Comparison of ENCODE assay signal across 28 mouse cellular contexts in genomic region chr8:118587981-118588380, GRCm38 (mm10).
DNase-seq lines count a peak whose midpoint lies in the region; ATAC-seq and TF ChIP-seq lines count a peak whose summit lies in the region.
"Had no signal": no experiment of that assay in that cellular context is flagged by ENCODE, and none has a peak within 500 bp of the region (broad histone marks: within the 10 kb centered on the region; RNA-seq: fewer than 3 reads in every experiment).

No protein-coding gene starts in this region.

- peak in 1 of 2 experiments; percentile 38 for DNase-seq in heart, adult 2 months
- DNase-seq in heart, adult 8-10 months (ENCODE audit: low spot score): peak; percentile 37
- DNase-seq in heart, postnatal 10 days: peak; percentile 55 to 66
- DNase-seq in B cell, adult 2 months: no peak
- DNase-seq: adrenal gland, adult 2 months; adrenal gland, postnatal 36 days; cerebellum, adult 2 months; cerebellum, postnatal 14 days; kidney, postnatal 36 days; layer of hippocampus, postnatal 36 days; left cerebral cortex, postnatal 4 days; liver, postnatal 0 days; lung, postnatal 10 days; right cerebral cortex, postnatal 25 days; thymus, postnatal 14 days had no signal

- WGBS in heart, adult 2 months: 48% methylated on average over 5 of the region's 5 CpGs
- 31% methylated on average over 5 of the region's 5 CpGs for WGBS in heart, embryonic 13.5 days
- WGBS in midbrain, embryonic 13.5 days: 95% methylated on average over 5 of the region's 5 CpGs

- peak; percentile 28; the same call in 1 of the 2 replicates for TF ChIP-seq POLR2A in heart, adult 2 months (IDR thresholded peaks at IDR 0.05; ENCODE audit: insufficient read depth, low read depth, low read length)

- H3K27ac ChIP-seq in heart, adult 2 months: peak overlapping the region; percentile 23; the same call in 1 of the 2 replicates
- peak overlapping the region; percentile 73 for H3K27ac ChIP-seq in heart, embryonic 13.5 days (replicated peaks)
- H3K27ac ChIP-seq in midbrain, embryonic 13.5 days: no peak overlapping the region
- H3K27ac ChIP-seq: embryonic facial prominence, embryonic 12.5 days; forebrain, embryonic 10.5 days; liver, embryonic 12.5 days; macrophage; midbrain, embryonic 15.5 days; neural tube, embryonic 15.5 days had no signal

- ATAC-seq in heart, embryonic 13.5 days (ENCODE audit: extremely low read depth, insufficient number of reproducible peaks, low FRiP score, low TSS enrichment): no peak
- no peak for ATAC-seq in midbrain, embryonic 13.5 days
- no peak for ATAC-seq in megakaryocyte, adult 5-6 weeks (ENCODE audit: poor library complexity, severe bottlenecking)
- ATAC-seq: activated CD4-positive, CD25-positive, alpha-beta regulatory T cell, adult 4 months; forebrain, embryonic 16.5 days; hindbrain, embryonic 16.5 days; liver, embryonic 12.5 days; liver, postnatal 0 days; midbrain, embryonic 15.5 days had no signal

- no peaks in the 10 kb centered on the region for H3K79me2 ChIP-seq in heart, adult 2 months (replicated peaks; ENCODE audit: control insufficient read depth, insufficient read depth, low read length)

- H3K4me3 ChIP-seq in heart, adult 2 months: no peak overlapping the region
- no peak overlapping the region for H3K4me3 ChIP-seq in heart, embryonic 13.5 days
- no peak overlapping the region for H3K4me3 ChIP-seq in midbrain, embryonic 13.5 days (replicated peaks)
- H3K4me3 ChIP-seq: embryonic facial prominence, embryonic 12.5 days; forebrain, embryonic 10.5 days; liver, embryonic 12.5 days; midbrain, embryonic 15.5 days; neural tube, embryonic 15.5 days had no signal

- TF ChIP-seq EP300 in heart, adult 2 months (IDR thresholded peaks at IDR 0.05; ENCODE audit: insufficient read depth, low read depth, low read length): 0 out of 2 replicates have a peak, but pooled peaks have one; percentile 15

- no peak for TF ChIP-seq CTCF in heart, adult 2 months (IDR thresholded peaks at IDR 0.05)

- peak overlapping the region; percentile 5; the same call in 1 of the 2 replicates for H3K4me2 ChIP-seq in heart, embryonic 13.5 days
- H3K4me2 ChIP-seq in midbrain, embryonic 13.5 days (replicated peaks): no peak overlapping the region
- H3K4me2 ChIP-seq: embryonic facial prominence, embryonic 12.5 days; liver, embryonic 12.5 days; midbrain, embryonic 15.5 days; neural tube, embryonic 15.5 days had no signal

- H3K9ac ChIP-seq in heart, adult 2 months (ENCODE audit: low read depth, low read length): no peak overlapping the region
- H3K9ac ChIP-seq in heart, embryonic 13.5 days: no peak overlapping the region
- H3K9ac ChIP-seq in midbrain, embryonic 13.5 days (replicated peaks): no peak overlapping the region
- H3K9ac ChIP-seq: embryonic facial prominence, embryonic 12.5 days; liver, embryonic 12.5 days; liver, postnatal 0 days; midbrain, embryonic 15.5 days; neural tube, embryonic 15.5 days had no signal

- H3K9me3 ChIP-seq in heart, embryonic 13.5 days: no peaks in the 10 kb centered on the region
- no peaks in the 10 kb centered on the region for H3K9me3 ChIP-seq in midbrain, embryonic 13.5 days
- H3K9me3 ChIP-seq: embryonic facial prominence, embryonic 12.5 days; forebrain, embryonic 10.5 days; liver, embryonic 12.5 days; midbrain, embryonic 15.5 days; neural tube, embryonic 15.5 days had no signal

- intact Hi-C loops in heart, adult 2 months (cut with DNase I): no loop called here
- intact Hi-C loops in heart, postnatal 10 days (cut with DNase I): loop anchor here (5.0 kb wide), 1 partner anchor 114 kb away; no protein-coding TSS in a partner anchor

- no peaks in the 10 kb centered on the region for H3K27me3 ChIP-seq in heart, adult 2 months (ENCODE audit: control insufficient read depth, insufficient read depth, low read length)
- no peaks in the 10 kb centered on the region for H3K27me3 ChIP-seq in heart, embryonic 13.5 days (replicated peaks)
- H3K27me3 ChIP-seq in midbrain, embryonic 13.5 days: no peaks in the 10 kb centered on the region
- H3K27me3 ChIP-seq: CH12.LX; embryonic facial prominence, embryonic 12.5 days; liver, embryonic 12.5 days; midbrain, embryonic 15.5 days; neural tube, embryonic 15.5 days had no signal

- peaks cover 5% of the 10 kb centered on the region; the same call in 1 of the 2 replicates for H3K36me3 ChIP-seq in heart, adult 2 months (ENCODE audit: control insufficient read depth, insufficient read depth, low read length)
- H3K36me3 ChIP-seq in heart, embryonic 13.5 days: no peaks in the 10 kb centered on the region
- no peaks in the 10 kb centered on the region for H3K36me3 ChIP-seq in midbrain, embryonic 13.5 days
- H3K36me3 ChIP-seq: embryonic facial prominence, embryonic 12.5 days; forebrain, embryonic 10.5 days; liver, embryonic 12.5 days; midbrain, embryonic 15.5 days; neural tube, embryonic 15.5 days had no signal

- H3K4me1 ChIP-seq in heart, adult 2 months (ENCODE audit: control insufficient read depth, insufficient read depth, low read length): peaks cover 1% of the 10 kb centered on the region; the same call in 1 of the 2 replicates
- H3K4me1 ChIP-seq in heart, embryonic 13.5 days: peaks cover 31% of the 10 kb centered on the region
- H3K4me1 ChIP-seq in midbrain, embryonic 13.5 days (replicated peaks): no peaks in the 10 kb centered on the region; the same call in 1 of the 2 replicates
- H3K4me1 ChIP-seq: embryonic facial prominence, embryonic 12.5 days; forebrain, embryonic 10.5 days; liver, embryonic 12.5 days; midbrain, embryonic 15.5 days had no signal

Comparison
In these comparisons a context has a peak if more than half of its experiments do, and no peak if none do; other contexts are left out.
1. DNase-seq: peak in heart, adult 8-10 months (single experiment) and heart, postnatal 10 days (2 of 2); none in B cell, adult 2 months (0 of 2).